Mouse (Mus musculus) layer of hippocampus, adult 11-12 months (tissue): ENCODE measurements around the gene Rpl38.
A peak's percentile ranks its signal among the peaks of the same experiment; 100 is the strongest.

Source experiments
- DNase-seq: peaks from one replicate; pipeline ENCODE4 v3.0.0; 2022; ENCODE audit warnings: low spot score

Gene Rpl38

DNA sequence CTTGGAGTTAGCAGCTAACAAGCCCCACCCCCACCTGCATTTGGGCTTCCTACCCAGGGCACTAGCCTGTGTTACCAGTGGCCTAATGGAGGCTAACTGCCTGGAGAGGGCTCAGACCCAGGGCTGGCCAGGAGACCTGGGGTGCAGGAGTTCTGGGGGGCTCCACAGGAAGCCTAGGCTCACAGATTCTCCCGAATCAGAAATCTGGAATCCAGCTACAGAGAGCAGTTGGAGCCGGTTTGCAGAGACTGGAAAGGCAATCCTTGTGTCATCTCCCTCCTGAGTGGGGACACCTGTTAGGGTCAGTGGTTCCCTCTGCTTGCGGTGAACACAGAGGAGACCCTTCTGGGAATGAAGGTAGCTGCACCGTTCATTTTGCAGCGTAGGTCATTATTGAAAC lies 12.7 kb downstream of the Rpl38 start:
- no peak for DNase-seq

DNA sequence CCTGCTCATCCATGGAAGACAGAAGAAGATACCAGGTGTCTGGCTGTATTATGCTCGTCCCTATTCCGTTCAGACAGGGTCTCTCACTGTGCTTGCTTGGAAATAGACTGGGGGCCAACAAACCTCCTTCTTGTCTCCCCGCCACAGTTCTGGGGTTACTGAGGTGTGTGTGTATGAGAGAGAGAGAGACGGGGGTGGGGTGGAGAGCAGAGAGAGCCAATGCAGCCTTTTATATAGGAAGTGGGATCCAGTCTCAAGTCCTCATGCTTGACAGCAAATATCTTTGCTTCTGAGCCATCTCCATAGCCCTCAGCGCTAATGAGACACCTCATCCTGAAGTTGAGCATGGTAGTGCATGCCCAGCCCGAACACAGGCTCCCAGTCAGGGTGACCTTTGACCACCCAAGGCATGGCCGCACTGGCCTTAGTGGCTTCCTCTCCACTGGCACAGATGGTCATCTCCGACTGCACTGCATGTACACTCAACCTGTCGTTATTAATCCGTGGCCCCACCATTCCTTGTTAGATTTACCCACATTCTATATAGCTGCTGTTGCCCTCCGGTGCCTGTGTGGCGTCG lies 14.1 kb downstream of the Rpl38 start:
- no peak for DNase-seq

DNA sequence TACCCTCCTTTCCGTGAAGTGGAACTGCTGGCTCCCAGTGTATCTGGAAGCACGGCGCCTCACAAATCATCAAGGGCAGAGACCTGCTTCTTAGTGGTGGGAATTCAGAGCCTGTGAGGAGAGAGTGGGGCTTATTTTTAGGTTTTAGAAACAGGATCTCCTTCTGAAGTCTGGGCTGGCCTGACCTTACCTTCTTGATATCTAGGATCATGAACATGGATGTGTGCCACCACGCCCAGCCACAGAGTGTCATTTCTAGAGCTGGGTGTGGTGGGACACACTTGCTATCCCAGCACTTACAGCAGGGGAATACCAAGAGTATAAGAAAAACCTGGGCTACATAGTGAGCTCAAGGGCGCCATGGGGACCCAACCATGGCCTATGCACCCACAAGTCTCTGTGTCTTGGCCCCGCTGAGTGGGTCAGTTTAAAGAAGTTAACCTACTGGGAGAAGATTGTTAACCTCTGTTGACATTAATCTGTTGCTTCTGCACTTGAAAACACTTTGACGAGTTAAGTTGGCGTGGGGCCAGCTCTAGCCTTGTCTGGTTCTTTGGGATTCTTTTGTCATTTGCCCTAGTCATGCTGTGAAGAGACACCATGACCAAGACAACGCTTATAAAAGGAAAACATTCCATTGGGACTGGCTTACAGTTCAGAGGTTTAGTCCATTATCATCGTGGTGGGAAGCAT lies 14.9 kb downstream of the Rpl38 start:
- DNase-seq: no peak

DNA sequence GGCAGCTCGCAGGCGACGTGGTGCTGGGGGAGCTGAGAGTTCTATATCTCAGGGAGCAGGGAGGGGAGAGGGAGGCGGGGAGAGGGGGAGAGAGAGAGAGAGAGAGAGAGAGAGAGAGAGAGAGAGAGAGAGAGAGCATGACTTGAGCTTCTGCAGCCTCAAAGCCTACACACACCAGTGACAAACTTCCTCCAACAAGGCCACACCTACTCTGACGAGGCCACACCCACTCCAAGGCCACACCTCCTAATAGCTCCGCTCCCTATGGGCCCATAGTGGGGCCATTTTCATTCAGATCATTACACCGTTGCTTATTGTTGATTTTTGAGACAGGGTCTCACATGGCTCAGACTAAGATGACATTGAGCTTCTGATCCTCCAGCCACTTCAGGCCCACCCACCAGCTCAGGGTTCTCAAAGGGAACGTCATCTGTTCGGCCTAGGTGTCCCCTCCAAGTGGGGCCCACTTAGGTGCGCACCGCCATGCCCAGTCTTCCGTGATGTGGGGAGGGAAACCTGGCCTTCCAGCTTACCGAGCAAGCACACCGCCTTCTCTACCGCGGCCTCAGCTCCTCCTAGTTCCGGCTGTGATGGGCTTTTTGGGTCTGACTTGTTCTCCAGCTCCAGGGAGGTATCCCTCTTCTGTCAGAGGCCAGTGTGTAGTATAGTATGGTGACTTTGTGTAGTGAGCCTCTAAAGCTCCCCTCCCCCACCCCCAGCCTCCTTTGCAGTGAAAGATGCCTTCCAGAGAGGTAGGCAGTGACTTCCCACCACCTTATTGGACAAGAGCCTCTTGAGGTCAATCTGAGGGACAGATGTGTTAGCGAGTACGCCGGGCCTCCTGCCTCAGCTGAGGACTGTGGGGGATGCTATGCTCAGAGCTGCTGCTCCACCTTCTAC lies 15.6 kb downstream of the Rpl38 start:
- DNase-seq: no peak

DNA sequence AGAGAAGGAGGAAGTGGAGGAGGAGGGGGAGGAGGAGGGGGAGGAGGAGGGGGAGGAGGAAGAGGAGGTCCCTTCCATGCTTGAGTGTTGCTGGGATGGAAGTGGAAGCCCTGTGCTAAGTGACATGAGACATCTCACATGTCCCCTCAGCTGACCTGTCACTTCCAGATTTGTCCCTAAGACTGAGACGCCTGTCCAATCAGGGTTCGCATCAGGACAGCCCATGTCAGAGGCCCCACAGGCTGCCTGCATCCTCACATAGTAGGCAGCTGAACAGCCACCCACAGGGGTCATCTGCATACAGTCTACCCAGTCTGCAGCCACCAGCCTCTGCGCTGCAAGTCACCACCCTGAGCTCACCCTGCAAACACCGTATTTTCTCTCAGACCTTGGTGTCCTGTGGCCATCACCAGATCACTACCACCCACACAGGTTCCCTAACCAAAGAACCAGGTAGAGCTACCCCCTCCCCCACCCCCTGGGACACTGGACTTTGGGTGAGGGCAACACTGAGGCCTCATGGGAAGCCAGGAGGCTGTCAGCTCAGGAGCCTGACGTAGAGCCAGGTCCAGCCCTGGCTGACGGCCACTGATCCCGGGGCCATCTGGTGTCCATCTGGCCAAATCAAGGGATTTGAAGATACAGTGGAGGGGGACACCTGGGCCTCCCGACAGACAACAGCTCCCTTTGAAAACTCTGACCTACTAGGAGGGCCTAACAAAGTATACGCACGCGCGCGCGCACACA lies 16.5 kb downstream of the Rpl38 start:
- no peak for DNase-seq

DNA sequence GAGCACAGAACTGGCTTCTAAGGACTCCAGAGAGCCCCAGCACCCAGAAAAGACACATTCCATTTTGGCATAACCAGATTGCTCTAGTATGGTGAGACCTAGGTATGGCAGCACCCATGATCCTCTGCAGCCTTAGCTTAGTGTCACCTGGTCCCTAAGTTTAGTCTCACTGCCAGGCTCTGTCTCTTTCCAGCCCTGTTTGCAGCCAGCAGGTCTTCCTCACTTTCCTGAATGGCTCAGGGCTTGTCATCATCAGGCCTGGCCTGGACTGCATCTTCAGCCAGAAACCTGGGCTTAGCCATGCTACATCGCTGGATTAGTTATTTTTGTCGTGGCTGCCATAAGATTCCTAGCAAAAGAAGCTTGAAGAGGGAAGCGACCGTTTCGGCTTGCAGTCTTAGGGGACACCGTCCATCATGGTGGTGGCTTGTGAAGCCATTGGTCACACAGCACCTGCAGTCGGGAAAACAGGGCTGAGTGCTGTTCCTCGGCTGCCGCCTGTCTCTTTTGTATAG lies 17.3 kb downstream of the Rpl38 start:
- no peak for DNase-seq

DNA sequence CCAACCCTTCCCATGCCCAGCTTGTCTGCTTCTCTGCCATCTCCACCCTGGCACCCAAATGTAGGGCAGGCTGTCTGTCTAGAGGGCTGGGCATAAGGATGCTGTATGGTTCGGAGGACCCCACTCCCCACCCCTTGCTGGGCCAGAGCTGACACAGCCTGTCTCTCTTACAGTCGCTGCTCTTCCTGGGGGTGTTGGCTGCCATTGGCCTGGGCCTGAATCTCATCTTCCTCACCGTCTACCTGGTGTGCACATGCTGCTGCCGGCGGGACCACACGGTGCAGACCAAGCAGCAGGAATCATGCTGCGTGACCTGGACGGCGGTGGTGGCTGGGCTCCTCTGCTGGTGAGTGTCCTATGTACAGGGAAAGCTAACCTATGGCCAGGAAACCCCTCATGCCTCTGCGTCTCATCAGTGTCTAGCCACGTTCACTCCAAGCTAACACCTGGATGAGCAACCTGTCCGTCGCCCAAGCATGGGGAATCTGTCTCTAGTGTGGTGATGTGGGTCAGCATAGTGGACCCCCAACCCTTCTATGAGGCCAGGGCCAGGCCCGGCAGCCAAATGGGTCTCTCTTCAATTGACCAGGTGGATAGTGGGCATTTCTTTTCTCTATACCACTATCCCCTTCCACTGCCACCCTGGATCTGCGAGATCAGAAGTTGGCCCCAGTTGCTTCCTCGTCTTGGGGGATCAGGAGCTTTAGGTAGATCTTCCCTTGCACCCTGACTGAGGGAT lies 18.1 kb downstream of the Rpl38 start:
- no peak for DNase-seq

DNA sequence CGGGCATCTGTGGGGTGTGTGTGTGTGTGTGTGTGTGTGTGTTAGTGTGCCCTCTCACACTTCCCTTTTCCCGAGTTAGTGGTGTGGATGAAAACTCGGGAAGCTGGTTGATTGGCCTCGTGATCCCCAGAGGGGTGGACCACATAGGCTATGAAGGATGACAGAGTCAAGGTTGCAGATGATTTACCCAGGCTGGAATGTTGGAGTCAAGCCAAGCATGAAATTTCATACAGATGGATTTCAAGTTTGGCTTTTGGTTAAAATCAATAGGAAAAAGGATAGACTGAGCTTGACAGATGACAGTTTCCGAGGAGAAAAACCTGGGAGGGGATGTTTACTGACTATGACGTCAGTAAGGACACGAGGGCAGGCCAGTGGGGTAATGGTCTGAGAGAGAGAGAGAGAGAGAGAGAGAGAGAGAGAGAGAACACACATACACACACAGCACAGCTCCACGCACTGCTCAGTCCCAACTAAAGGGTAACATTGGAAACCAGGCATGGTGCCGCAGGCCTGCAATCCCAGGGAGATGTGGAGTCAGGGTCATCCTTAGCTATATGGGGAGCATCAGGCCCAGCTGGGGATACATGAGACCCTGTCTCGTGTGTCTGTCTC lies 19.4 kb downstream of the Rpl38 start:
- DNase-seq: no peak

DNA sequence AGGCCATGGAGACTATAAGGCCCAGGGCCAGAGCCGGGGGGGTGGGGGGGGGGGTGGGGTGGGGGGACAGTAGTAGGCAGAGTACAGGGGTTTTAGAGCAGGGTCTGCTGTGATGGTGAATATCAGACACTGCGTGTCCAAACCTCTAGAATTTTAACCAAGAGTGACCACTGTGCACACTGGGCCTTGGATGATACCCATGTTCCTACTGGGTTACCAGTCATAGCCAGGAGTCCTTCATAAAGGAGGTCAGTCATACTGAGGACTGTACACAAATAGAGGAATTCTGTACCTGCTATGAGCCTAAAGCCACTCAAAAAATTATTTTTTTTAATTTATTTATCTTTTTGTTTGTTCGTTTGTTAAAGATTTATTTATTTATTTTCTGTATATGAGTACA lies 20.4 kb downstream of the Rpl38 start:
- no peak for DNase-seq

DNA sequence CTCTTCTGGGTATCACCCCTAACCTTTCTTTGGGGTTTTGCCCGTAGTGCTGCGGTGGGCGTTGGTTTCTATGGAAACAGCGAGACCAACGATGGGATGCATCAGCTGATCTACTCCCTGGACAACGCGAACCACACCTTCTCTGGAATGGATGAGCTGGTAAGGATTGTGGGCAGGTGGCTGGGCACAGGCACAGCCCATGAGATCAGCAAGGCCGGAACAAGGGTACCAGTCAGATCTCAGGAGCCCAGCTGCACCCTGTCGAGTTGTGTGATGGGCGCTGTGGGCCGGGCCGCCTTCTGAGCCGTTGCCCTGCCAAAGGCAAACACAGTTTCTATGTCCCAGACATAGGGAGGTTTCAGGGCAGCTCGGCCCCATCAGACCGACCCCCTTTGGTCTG lies 21.9 kb downstream of the Rpl38 start:
- DNase-seq: peak; percentile 64

DNA sequence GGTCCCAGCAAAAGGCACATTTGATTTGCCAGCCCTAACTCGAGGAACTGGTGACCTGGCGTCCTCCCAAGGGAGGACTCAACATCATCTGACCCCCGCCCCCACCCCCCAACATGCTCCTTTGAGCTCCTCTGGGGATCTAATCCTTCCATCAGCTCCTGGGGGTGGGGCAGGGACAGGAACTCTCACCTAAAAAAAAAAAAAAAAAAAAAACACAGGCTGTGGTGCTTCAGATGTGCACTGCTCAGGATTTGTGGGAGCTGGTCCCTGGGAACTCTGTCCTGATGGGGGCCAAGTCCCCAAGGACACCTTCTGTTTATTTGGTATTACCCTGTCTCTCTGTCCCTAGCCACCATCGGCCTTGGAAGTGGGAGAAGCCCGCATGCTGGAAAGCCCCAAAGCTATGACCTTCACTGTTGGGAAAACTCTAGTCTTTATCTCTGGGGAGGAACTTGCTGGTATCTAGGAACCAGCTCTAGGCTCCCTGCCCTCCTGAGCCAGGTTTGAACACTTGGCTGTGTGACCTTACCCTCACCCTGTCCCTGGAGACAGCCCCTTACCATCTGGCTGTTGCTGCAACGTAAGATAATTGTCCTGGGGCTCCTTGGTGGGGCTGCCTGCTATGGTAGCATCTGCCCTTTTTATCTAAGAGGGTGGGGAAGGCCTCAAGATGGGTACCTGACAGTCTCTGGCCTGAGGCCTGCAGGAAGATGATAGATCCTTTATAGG lies 23.3 kb downstream of the Rpl38 start:
- DNase-seq: no peak

DNA sequence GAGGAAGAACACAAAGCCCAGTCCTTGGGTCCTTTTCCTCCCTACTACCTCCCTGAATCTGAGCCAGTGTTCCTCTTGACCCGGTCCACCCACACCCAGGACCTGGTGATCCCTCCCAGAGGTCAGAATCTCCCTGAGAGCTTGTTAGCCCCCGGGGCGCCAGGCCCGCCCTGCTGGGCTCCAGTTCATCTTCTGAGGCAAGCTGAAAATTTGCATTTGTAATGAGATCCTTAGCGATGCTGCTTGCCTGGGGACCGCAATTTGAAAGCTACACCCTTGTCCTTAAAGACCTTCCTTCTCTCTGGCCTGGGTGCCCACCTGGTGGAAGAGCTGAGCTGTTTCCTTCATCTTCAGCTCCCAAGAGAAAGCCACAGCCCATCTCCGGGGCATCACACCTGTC lies 24.3 kb downstream of the Rpl38 start:
- no peak for DNase-seq

DNA sequence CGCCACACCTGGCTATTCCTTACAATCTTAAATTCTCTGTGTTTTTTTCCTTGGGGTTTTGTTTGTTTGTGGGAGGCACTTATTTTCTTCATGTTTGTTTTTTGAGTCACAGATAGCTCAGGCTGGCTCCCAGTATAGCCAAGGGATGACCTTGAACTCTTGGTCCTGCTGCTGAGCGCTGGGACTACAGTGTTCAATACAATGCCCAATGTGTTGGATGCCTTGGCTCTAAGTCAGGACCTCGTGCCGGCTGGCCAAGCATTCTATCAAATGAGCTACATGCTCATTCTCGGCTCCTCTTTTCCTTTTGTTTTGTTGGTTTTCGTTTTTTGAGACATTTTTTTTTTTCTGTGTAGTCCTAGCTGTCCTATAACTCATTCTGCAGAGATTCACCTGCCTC lies 25.1 kb downstream of the Rpl38 start:
- DNase-seq: no peak

DNA sequence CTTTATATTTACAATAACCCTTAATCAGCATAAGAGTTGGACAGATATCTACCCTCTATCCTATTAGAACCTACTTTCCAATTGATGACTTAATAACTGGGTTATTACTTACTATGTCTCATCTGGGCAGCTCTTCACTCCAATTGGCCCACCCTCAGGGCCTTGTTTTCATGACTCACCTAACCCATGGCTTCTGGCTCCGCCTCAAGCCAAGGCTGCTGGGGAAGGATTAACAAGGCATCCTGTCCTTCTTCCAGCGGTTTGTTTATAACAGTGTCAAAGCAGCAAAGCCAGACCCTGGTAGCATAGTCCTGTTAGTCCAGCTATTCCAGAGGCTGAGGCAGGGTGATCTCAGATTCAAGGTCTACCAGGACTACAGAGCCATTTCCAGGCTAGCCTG lies 26.1 kb downstream of the Rpl38 start:
- no peak for DNase-seq

DNA sequence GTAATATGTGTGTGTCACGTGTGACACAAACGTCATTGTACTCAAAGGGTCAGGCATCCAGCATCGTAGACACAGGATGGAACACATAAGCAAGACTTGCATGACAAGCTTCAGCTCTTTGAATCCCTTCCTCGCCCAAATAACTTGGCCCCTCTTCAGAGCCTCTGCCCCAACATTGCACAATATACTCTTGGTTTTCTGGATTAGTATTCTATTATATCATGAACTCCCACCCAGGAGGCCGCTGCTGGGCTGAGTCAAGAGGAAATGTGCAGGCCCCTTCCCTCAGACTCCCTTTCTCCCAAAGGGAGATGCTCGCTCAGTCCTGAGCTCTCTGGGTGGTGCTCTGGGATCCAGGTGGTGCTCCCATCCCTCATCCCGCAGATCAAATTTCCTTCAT lies 30.2 kb downstream of the Rpl38 start:
- DNase-seq: no peak

DNA sequence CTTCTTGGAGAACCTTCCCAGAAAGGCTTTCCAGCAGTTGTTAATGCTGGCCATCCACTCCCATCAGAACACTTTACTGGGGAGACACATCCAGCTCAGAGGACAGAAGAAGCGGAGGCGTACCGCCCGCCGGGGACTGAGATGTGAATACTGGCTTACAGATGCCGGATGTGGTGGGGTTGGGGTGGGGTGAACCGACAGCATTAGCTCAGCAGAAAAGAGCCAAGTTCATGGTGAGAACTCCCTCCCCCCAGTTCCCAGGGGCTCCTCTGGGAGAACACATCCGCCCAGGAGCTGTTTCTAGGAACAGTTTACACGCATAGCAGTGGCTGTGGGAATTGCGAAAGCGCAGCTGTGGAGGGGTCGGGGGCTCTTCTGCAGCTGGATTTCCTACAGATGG lies 31.2 kb downstream of the Rpl38 start:
- no peak for DNase-seq

DNA sequence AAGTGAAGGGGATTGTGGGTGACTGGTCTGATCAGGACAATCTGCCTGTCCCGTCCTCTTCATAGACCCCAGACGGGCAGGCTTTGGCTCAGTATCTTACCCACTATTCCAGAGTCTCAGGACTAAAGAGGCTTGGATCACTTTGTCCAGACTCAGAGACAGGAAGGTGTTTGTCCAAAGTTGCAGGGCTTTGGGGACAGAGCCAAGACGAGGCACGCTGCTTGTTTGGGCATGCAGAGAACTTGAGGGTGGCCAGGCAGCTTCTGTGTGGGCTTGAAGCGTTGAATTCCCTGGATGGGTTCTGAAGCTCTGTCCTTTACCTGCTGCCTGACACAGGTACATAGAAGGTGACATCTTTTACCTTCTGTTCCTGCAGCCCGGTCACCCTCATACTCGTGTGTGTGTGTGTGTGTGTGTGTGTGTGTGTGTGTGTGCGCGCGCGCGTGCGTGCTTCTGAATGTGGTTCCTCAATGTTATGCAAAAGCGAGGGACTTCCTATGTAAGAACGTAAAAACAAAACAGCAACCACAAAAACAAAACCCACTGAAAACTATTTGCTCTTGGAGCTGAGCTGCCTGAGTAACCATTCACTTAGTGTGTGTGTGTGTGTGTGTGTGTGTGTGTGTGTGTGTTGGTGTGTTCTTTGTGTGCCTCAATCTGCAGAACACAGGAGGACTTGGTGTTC lies 34.1 kb downstream of the Rpl38 start:
- DNase-seq: no peak

DNA sequence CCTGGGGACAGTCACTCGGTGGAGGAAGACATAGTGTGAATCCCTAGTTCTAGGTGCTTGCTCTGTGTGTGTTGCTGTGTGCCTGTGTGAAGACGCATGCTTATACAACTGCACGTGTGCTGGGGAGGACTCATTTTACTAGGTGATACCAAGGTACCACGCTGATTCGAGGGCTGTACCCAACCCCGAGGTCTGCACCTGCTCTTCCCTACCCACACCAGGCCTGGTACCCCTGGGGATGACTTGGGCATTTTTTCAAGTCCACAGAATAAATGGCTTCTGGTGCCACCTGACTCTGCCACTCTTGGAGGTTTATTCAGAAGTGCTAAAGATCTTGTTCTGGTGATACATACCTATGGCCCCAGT lies 34.7 kb downstream of the Rpl38 start:
- DNase-seq: no peak

DNA sequence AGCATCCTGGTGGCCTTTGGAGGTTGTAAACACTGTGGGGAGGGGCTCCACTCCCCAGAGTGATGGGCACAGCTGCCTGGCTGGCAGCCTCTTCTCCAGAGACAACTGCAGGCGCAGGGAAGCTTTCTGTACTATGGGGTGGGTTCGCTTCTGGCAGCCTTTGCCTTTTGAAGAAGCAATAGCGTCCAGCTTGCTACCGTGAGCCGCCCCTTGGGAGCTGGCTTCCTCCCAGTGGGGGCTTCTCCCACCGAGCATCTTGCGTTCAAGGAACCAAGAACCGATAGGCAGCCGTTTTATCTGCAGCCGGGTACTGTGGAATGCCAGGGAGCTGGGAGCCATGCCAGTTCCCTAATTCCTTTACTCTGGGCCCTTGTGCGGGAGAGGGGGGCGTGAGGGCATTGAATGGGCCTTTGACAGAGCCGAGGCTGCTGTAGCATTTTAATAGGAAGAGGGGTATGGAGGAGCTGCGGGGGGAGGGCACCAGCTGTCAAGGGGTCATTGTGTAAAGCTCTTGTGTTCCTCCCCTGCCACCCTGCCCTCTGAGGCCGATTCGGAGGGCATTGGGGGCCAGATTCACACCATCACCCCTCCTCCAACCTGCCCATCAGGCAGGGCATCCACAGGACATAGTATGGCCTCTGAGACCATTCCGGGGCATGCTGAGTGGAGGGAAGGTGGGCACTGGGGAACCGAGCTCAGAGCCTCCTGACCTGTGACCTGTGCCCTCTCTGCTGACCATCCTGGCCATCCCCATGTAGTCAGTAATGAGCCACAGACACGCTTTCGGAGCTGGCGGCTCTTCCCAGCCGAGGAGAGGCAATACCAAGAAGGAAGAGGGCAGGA lies 36.0 kb downstream of the Rpl38 start:
- peak; percentile 85 for DNase-seq
